Mouse (Mus musculus) lung, adult 2 months (tissue): ENCODE data around the gene Cldn13. TPM values are rescaled to one million over a fixed set of nuclear protein-coding genes. Genes with fewer than 3 reads are reported as not detected.

ENCODE experiments used
- DNase-seq: peaks from one replicate; pipeline ENCODE4 v3.0.0; 2022
- H3K4me1 ChIP-seq: fragments of 200-500 bp; 2 replicates; pipeline ENCODE4 v1.6.1; 2011; ENCODE audit warnings: low read length; ENCODE audit not compliant: control insufficient read depth, insufficient read depth
- H3K4me3 ChIP-seq: fragments of 200-500 bp; replicated peaks from 2 replicates; pipeline ENCODE3; 2011; ENCODE audit warnings: low read depth, mild to moderate bottlenecking, control low read depth, low read length; ENCODE audit errors: extremely low read depth
- CTCF ChIP-seq: fragments of 200-500 bp; IDR thresholded peaks from 2 replicates; pipeline ENCODE4 v1.5.1; 2011; ENCODE audit warnings: mild to moderate bottlenecking, low read length, control low read depth; ENCODE audit not compliant: insufficient read depth
- POLR2A ChIP-seq: fragments of 200-500 bp; IDR thresholded peaks from 2 replicates; pipeline ENCODE4 v1.6.1; 2011; ENCODE audit warnings: low read depth, mild to moderate bottlenecking, control low read depth, low read length, borderline replicate concordance; ENCODE audit errors: extremely low read depth
- WGBS: fragments of 180-500 bp; shearing (Covaris S2); methylation state at CpG from one replicate; pipeline ENCODE4 v1.1.7; 2018; 5-methylcytosine and 5-hydroxymethylcytosine counted together
- polyA plus RNA-seq: library from polyadenylated mRNA; depleted of rRNA; stranded (reverse); fragments of >200 nt; gene quantifications from 2 replicates; pipeline ENCODE4 v1.2.3, GENCODE M21; 2012

Gene Cldn13
- polyA plus RNA-seq, 1 experiment, result not detected

DNA sequence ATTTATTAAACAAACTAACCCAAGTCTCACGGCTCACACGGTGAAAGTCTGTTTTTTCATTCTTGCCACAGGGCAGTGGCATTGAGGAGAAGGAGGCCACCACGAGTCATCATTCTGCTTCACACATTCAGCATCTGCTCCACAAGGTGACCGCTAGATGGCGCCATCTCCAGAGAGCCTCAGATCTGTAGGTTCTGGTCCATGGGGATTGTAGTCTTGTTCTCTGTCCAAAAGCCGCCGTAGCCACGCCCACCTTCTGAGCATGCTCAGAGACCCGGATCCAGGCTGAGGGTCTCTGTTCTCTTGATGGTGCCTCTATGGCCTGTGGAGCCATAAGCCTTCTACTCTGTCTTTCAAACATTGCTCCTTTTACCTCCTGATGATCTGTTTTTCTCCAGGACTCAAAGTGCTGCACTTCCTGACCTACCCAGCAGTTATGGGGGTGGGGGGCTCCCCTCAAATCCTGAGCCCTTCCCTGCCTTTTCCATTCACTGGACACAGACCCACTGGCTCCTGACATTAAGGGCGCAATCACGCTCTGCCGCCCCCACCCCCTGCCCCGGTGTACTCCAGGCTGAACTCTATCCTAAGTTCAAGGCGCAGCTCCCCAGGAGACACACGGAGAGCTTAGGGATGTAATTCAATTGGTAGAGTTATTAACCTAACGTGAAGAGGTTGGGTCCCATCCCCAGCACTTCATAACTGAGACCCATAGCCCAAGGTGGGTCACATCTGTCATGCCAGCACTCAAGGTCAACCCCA, 2.9 kb upstream of the Cldn13 start:
- no peaks in the 10 kb centered on the region for H3K4me1 ChIP-seq
- DNase-seq, result peak; percentile 48
- no peak overlapping the region for H3K4me3 ChIP-seq
- TF ChIP-seq POLR2A, result no peak
- peak; percentile 76 for TF ChIP-seq CTCF
- 45% methylated on average over 16 of the region's 16 CpGs for whole genome bisulfite sequencing

- 79% methylated on average over 8 of the region's 8 CpGs for WGBS
- no peak for TF ChIP-seq POLR2A
- TF ChIP-seq CTCF, result no peak
- no peaks in the 10 kb centered on the region for H3K4me1 ChIP-seq
- DNase-seq, result no peak
- no peak overlapping the region for H3K4me3 ChIP-seq
Measured at GRCm38 (mm10) chr5:134914510-134914909, 816 bp downstream of the Cldn13 start.

DNA sequence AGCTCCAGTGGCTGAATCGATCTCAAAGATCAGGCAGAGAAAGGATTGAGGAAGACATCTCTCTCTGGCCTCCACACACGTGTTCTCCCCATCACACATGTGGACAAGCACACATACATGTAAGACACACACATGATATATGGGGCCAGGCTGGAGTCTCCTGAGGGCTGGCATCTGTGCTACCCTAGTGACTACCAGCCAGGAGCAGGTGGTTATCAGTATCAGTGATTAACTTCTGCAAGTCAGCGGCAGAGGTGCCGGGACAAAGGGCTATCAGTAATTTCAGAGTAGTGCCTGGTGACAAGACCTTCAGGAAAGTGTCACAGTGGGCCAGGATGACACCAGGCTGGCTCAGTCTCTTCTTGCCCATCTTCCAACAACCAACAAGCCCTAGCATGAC, 1.6 kb downstream of the Cldn13 start:
- H3K4me3 ChIP-seq, result no peak overlapping the region
- no peak for TF ChIP-seq CTCF
- no peak for TF ChIP-seq POLR2A
- DNase-seq, result no peak
- H3K4me1 ChIP-seq, result no peaks in the 10 kb centered on the region
- WGBS, result 84% methylated on average over 4 of the region's 4 CpGs

DNA sequence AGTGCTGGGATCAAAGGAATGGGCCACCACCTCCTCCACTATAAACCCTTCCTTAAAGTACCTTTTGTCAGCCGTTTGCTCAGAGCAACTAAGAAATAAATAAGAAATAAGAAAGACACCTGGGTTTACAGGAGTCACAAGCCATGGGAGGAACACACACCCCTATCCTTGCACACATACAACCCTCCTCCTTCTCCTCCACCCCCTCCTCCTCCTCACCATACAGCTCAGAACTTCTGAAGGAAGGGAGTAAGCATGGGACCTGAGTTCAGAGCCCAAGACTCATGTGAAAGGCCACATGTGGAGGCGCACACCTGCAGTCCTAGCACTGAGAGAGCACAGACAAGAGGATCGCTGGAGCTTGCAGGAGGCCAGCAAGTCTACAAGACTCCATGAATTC, 2.0 kb downstream of the Cldn13 start:
- Histone ChIP-seq H3K4me3 (no peak overlapping the region), H3K4me1 (no peaks in the 10 kb centered on the region)
- WGBS, result 73% methylated on average over 3 of the region's 3 CpGs
- no peak for DNase-seq
- TF ChIP-seq POLR2A (no peak), CTCF (no peak)

DNA sequence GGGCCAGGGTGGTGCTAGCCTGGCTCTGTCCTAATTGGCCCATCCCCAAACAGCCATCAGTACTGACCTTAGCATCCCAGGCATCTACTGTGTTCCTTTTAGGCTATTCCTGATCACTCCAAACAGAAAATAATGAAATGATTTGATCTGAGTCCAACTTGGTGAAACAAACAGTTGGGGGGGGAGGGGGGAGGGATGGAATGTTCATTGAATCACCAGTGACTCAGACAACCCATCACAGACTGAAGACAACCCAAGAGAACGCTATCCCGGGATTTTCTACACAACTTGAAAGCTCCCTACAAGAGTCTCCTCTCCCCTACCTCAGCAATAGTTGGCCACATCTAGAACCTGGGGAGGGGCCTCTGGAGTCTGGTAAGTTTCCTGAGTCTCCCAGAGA, 3.4 kb downstream of the Cldn13 start:
- H3K4me1 ChIP-seq, result no peaks in the 10 kb centered on the region
- no peak for TF ChIP-seq POLR2A
- TF ChIP-seq CTCF, result no peak

GRCm38 (mm10) chr5:134907135-134907534, 8.2 kb downstream of the Cldn13 start:
- Histone ChIP-seq H3K4me1 (no peaks in the 10 kb centered on the region), H3K4me3 (no peak overlapping the region)
- under 1% methylated on average over 13 of the region's 13 CpGs for WGBS
- TF ChIP-seq CTCF (peak; percentile 91), POLR2A (no peak)
- DNase-seq, result peak; percentile 94

More for the DNA sequence above, 3.4 kb downstream of the Cldn13 start:
- WGBS, result 51% methylated on average over 2 of the region's 2 CpGs
- no peak overlapping the region for H3K4me3 ChIP-seq
- no peak for DNase-seq

- TF ChIP-seq POLR2A (no peak), CTCF (no peak)
- whole genome bisulfite sequencing, result 87% methylated on average over 6 of the region's 6 CpGs
Measured at GRCm38 (mm10) chr5:134906633-134907032, 8.7 kb downstream of the Cldn13 start, which contains the start of gene Tmem270. Tmem270 (minus strand) TSS chr5:134906733.

DNA sequence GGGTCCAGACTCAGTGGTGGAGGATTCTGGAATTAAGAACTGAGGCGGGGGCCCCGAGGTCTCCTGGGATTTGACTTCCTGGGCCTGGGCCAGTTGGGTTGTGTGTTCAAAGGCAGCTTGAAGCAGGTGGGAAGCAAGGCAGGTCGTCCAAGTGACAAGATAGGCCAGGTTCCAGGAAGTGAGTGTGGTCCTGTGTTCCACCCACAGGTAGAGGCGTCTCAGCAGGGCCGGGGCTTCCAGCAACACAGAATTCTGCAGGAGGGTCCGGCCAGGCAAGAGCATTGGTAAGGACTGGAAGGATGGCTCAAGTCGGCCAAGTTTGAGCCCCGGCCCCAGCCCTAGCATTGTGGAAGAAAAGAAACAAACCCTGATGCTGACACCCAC, 13.7 kb downstream of the Cldn13 start:
- no peaks in the 10 kb centered on the region for H3K4me1 ChIP-seq
- DNase-seq, result no peak
- no peak overlapping the region for H3K4me3 ChIP-seq
- 59% methylated on average over 8 of the region's 8 CpGs for WGBS
- TF ChIP-seq CTCF (no peak), POLR2A (no peak)

More at GRCm38 (mm10) chr5:134906633-134907032, 8.7 kb downstream of the Cldn13 start, which contains the start of gene Tmem270:
- no peak within 1 kb of the TSS for H3K4me3 ChIP-seq
- no peaks in the 10 kb centered on the region for H3K4me1 ChIP-seq
- no peak for DNase-seq

DNA sequence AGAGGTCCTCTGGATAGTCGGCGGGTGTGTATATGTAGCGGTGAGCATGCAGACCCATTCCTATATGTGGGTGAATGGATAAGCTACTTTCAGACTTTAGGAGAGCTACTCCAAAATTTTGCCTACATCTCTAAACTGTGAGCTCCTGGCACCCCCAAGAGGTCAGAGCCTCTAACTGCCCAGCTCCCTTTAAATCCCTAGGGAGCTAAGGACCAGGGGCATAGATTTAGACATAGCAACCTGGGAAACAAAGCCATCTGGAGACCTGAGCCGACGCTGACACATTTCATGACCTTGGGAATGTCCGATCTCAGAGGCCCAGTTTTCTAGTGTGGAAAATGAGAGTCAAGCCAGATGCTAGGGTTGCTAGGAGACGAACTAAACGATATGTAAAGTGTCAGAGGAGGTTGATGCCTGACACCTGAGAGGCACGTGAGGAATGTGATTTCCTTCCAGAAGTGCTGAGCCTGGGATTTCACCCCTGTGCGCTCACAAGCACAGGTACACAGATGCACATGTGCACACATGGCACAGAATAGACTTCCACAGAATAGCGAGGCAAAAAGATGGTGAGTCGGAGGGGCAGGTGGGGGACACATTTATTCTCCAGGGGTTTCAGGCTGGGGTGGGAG, 14.2 kb downstream of the Cldn13 start:
- TF ChIP-seq POLR2A, result no peak
- peak; percentile 62 for TF ChIP-seq CTCF
- no peaks in the 10 kb centered on the region for H3K4me1 ChIP-seq
- WGBS, result 32% methylated on average over 12 of the region's 12 CpGs
- DNase-seq, result no peak
- no peak overlapping the region for H3K4me3 ChIP-seq

- WGBS, result 39% methylated on average over 17 of the region's 17 CpGs
- no peak overlapping the region for H3K4me3 ChIP-seq
- TF ChIP-seq POLR2A, result no peak
- no peak for TF ChIP-seq CTCF
- DNase-seq, result no peak
- H3K4me1 ChIP-seq, result no peaks in the 10 kb centered on the region; the same call in 1 of the 2 replicates
Measured at GRCm38 (mm10) chr5:134897596-134897995, 17.7 kb downstream of the Cldn13 start.

- WGBS, result 89% methylated on average over 8 of the region's 8 CpGs
- TF ChIP-seq CTCF, result no peak
- TF ChIP-seq POLR2A, result no peak
- Histone ChIP-seq H3K4me1 (peaks cover 3% of the 10 kb centered on the region), H3K4me3 (no peak overlapping the region)
- DNase-seq, result no peak
Measured at GRCm38 (mm10) chr5:134896965-134897364, 18.4 kb downstream of the Cldn13 start.
